Mouse (Mus musculus) intestine, embryonic 14.5 days (tissue): ENCODE results near the gene Mettl9. TPM values are rescaled to one million over a fixed set of nuclear protein-coding genes. Genes with fewer than 3 reads are reported as not detected.

Experiments used
- ATAC-seq: fragments of 200-750 bp; cut with Nextera tagmentation; replicated peaks from 2 replicates; pipeline ENCODE4 v1.8.0; 2017; ENCODE audit warnings: low read depth, moderate number of reproducible peaks, moderate TSS enrichment, moderate library complexity; ENCODE audit not compliant: low FRiP score, low TSS enrichment
- DNase-seq: peaks from one replicate; pipeline ENCODE4 v3.0.0-alpha.2; 2018; ENCODE audit warnings: low spot score
- H3K27ac ChIP-seq: fragments of 300-500 bp; sonication (generic); 2 replicates; pipeline ENCODE4 v1.5.1; 2014; ENCODE audit warnings: low read depth, mild to moderate bottlenecking, control low read depth
- H3K27me3 ChIP-seq: fragments of 300-500 bp; sonication (generic); replicated peaks from 2 replicates; pipeline ENCODE4 v1.6.1; 2014; ENCODE audit warnings: low read length, control low read depth; ENCODE audit not compliant: control insufficient read depth, insufficient read depth
- H3K36me3 ChIP-seq: fragments of 300-500 bp; sonication (generic); 2 replicates; pipeline ENCODE4 v1.6.1; 2014; ENCODE audit warnings: low read length, control low read depth; ENCODE audit not compliant: control insufficient read depth, insufficient read depth
- H3K4me1 ChIP-seq: fragments of 300-500 bp; sonication (generic); replicated peaks from 2 replicates; pipeline ENCODE4 v1.6.1; 2014; ENCODE audit warnings: low read length, control low read depth, mixed read lengths; ENCODE audit not compliant: control insufficient read depth, insufficient read depth
- H3K4me2 ChIP-seq: fragments of 300-500 bp; sonication (generic); 2 replicates; pipeline ENCODE4 v1.6.1; 2014; ENCODE audit warnings: low read length
- H3K4me3 ChIP-seq: fragments of 300-500 bp; sonication (generic); 2 replicates; pipeline ENCODE4 v1.5.1; 2014; ENCODE audit warnings: low read depth, low read length, control low read depth, mixed read lengths
- H3K9ac ChIP-seq: fragments of 300-500 bp; sonication (generic); 2 replicates; pipeline ENCODE4 v1.6.1; 2014; ENCODE audit warnings: mild to moderate bottlenecking, low read length
- H3K9me3 ChIP-seq: fragments of 300-500 bp; sonication (generic); 2 replicates; pipeline ENCODE4 v1.6.1; 2016; ENCODE audit warnings: low read length, control low read depth; ENCODE audit not compliant: control insufficient read depth
- WGBS: fragments of 180-500 bp; shearing (Covaris S2); extraction: QIAGEN DNeasy Blood & Tissue Kit; methylation state at CpG from one replicate; pipeline ENCODE4 v1.1.7; 2014; 5-methylcytosine and 5-hydroxymethylcytosine counted together
- polyA plus RNA-seq: library from polyadenylated mRNA; unstranded; fragments of >200 nt; fragmentation: Nextera tagmentation; extraction: Ambion mirVana; gene quantifications from 2 replicates; pipeline ENCODE4 v1.2.1, GENCODE M21; 2014

Mettl9 gene
- polyA plus RNA-seq, 1 experiment from 2014 or later = 162 TPM

GRCm38 (mm10) chr7:121098614-121099389 is 64.6 kb downstream of the Mettl9 start:
- Histone ChIP-seq H3K27ac (no peak overlapping the region), H3K9me3 (no peaks in the 10 kb centered on the region), H3K36me3 (no peaks in the 10 kb centered on the region), H3K4me2 (no peak overlapping the region), H3K4me3 (no peak overlapping the region), H3K27me3 (no peaks in the 10 kb centered on the region), H3K4me1 (no peaks in the 10 kb centered on the region), H3K9ac (no peak overlapping the region)
- 60% methylated on average over 10 of the region's 10 CpGs for WGBS
- DNase-seq = no peak
- no peak for ATAC-seq

GRCm38 (mm10) chr7:121107851-121108250 is 73.6 kb downstream of the Mettl9 start:
- Histone ChIP-seq H3K4me2 (no peak overlapping the region), H3K27ac (no peak overlapping the region), H3K4me1 (peaks cover 7% of the 10 kb centered on the region; the same call in 1 of the 2 replicates), H3K27me3 (no peaks in the 10 kb centered on the region), H3K9ac (no peak overlapping the region), H3K4me3 (no peak overlapping the region), H3K9me3 (no peaks in the 10 kb centered on the region), H3K36me3 (no peaks in the 10 kb centered on the region)
- ATAC-seq (no peak), DNase-seq (no peak)
- WGBS = 41% methylated on average over 3 of the region's 3 CpGs

- ATAC-seq = no peak
- Histone ChIP-seq H3K4me3 (no peak overlapping the region), H3K9ac (no peak overlapping the region), H3K9me3 (no peaks in the 10 kb centered on the region), H3K36me3 (no peaks in the 10 kb centered on the region), H3K27me3 (no peaks in the 10 kb centered on the region), H3K4me2 (no peak overlapping the region), H3K27ac (no peak overlapping the region), H3K4me1 (peaks cover 7% of the 10 kb centered on the region; the same call in 1 of the 2 replicates)
- DNase-seq = no peak
- 30% methylated on average over 3 of the region's 3 CpGs for WGBS
Measured at GRCm38 (mm10) chr7:121111321-121111720, 77.1 kb downstream of the Mettl9 start.

GRCm38 (mm10) chr7:121111762-121112161 is 77.5 kb downstream of the Mettl9 start:
- Histone ChIP-seq H3K36me3 (no peaks in the 10 kb centered on the region), H3K9me3 (no peaks in the 10 kb centered on the region), H3K27ac (no peak overlapping the region), H3K4me3 (no peak overlapping the region), H3K9ac (no peak overlapping the region), H3K4me2 (no peak overlapping the region), H3K27me3 (no peaks in the 10 kb centered on the region), H3K4me1 (peaks cover 7% of the 10 kb centered on the region; the same call in 1 of the 2 replicates)
- no peak for DNase-seq
- 64% methylated on average over 3 of the region's 3 CpGs for whole genome bisulfite sequencing
- ATAC-seq = no peak

GRCm38 (mm10) chr7:121120143-121120818 is 86.0 kb downstream of the Mettl9 start:
- Histone ChIP-seq H3K9me3 (no peaks in the 10 kb centered on the region), H3K9ac (no peak overlapping the region), H3K27me3 (no peaks in the 10 kb centered on the region), H3K27ac (no peak overlapping the region), H3K4me1 (no peaks in the 10 kb centered on the region), H3K36me3 (no peaks in the 10 kb centered on the region), H3K4me2 (no peak overlapping the region), H3K4me3 (no peak overlapping the region)
- DNase-seq = peak; percentile 96
- 0 out of 2 replicates have a peak, but pooled peaks have one; percentile 71 for ATAC-seq
- WGBS = 10% methylated on average over 10 of the region's 10 CpGs

Other genes with a start within 250 kb of the Mettl9 start
- not detected in 2 replicates for gene Gm5737, start 222.1 kb upstream of the Mettl9 start, polyA plus RNA-seq
- 16.3 and 18.8 TPM in 2 replicates for gene Eef2k, start 191.6 kb upstream of the Mettl9 start, polyA plus RNA-seq
- gene Polr3e, start 116.7 kb upstream of the Mettl9 start, polyA plus RNA-seq = 27.7 and 30.5 TPM in 2 replicates
- 12.4 and 13.7 TPM in 2 replicates for gene Cdr2, start 52.1 kb upstream of the Mettl9 start, polyA plus RNA-seq
- 0.65 and 0.76 TPM in 2 replicates for gene Mfsd13b, start 51.9 kb upstream of the Mettl9 start, polyA plus RNA-seq
- gene Igsf6, start 40.1 kb downstream of the Mettl9 start, polyA plus RNA-seq = 2.8 and 3.5 TPM in 2 replicates
- 0.07 and 0.11 TPM in 2 replicates for gene Otoa, start 47.2 kb downstream of the Mettl9 start, polyA plus RNA-seq